Mouse (Mus musculus): ENCODE measurements around the gene Lmo4. TPM values are rescaled to one million over a fixed set of nuclear protein-coding genes. Genes with fewer than 3 reads are reported as not detected.

Gene Lmo4
- polyA plus RNA-seq (2012; ENCODE audit: insufficient read depth, insufficient read length, missing spikeins), result 56.3 and 75.0 TPM in 2 replicates

DNA sequence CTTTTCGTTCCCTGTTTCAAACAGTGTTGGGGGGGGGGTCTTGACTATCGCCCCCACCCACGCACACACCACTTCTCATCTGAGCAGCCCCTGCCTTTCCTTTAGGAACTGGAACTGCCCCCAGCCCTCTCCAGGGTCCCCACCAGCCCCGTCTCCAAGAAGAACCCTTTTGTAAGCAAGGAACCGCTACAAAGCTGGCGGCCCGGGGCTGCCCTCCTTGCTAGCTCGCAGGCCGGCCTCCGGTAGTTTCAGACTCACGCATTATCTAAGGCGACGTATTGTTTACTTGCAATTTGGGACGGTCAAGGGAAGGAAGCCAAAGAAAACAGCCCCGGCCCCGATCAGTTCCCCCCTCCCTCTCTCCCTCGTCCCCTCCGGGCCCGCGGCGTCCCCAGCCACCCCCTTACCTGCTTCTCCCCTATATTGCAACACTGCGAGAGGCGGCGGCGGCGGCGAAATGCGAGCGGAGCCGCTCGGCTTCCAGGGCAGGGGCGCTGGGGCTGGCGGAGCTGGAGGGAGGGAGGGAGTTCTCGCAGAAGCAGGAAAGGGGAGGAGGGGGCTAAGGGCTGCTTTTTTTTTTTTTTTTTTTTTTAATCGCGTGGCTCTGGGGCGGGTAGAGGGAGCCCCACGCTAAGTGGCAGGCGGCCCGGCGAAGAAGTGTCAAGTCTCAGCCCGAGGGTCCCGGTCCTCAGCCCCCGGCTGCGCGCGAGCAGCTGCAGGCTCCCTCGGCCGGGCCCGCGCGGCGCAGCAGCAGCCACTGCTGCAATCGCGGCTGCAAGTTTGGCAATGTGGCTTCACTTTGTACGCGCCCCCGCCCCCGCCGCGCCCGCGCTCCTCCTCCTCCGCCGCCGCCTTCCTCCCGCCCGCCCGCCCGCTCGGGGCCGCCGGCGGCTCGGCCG, at the start of gene Lmo4:
Lmo4 (minus strand) TSS at position 808 of the 899 bp plus-strand sequence.
- Histone ChIP-seq H3K4me1 (ENCODE audit: control insufficient read depth, insufficient read depth, insufficient read length, low read length) (0 out of 2 replicates have a peak, but pooled peaks cover 2% of the 10 kb centered on the region), H3K27ac (replicated peaks; ENCODE audit: low read depth, low read length) (peak within 1 kb of the TSS; percentile 70), H3K4me3 (ENCODE audit: insufficient read depth, low read depth, low read length) (peak within 1 kb of the TSS; percentile 88)

DNA sequence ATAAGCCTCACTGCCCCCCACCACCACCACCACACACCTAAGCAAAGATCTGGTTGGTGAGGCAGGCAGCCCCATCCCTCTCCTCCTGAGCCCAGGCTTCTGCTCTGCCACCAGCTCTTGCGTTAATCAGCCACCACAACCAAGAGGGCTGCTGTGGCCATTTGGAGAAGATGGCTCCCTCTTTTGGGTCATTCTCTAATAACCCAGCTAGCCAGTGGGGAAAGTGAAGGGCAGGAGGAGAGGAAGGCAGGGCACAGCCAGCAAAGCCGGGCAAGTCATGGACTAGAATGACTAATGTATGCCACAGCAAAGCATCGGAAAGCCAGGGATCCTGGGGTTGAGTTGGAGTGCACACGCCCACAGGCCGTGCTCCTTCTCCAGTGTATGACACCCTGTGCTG, 49.3 kb upstream of the Lmo4 start:
- no peak overlapping the region for H3K27ac ChIP-seq (replicated peaks; ENCODE audit: low read depth, low read length)
- H3K4me3 ChIP-seq (ENCODE audit: insufficient read depth, low read depth, low read length), result no peak overlapping the region
- peaks cover 2% of the 10 kb centered on the region; the same call in 1 of the 2 replicates for H3K4me1 ChIP-seq (ENCODE audit: control insufficient read depth, insufficient read depth, insufficient read length, low read length)

DNA sequence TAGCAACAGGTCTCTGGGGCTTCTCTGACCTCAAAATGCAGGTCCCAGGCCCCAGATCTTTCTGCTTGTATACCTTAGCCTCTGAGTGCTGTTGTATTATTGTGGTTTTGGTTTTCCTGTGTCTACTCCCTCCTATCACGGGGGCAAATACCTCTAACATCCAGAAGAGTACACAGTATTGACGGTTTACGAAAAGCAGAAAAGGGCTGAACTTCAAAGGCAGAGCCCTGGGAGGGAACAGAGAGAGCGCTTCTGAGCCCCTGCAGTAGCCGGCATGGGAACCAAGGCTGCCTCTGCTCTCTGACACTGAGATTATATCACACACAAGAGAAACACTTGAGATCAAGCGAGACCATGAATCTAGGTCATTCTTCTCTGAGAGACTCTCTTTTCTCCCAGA, 48.0 kb upstream of the Lmo4 start:
- Histone ChIP-seq H3K4me3 (ENCODE audit: insufficient read depth, low read depth, low read length) (no peak overlapping the region), H3K4me1 (ENCODE audit: control insufficient read depth, insufficient read depth, insufficient read length, low read length) (peaks cover 2% of the 10 kb centered on the region; the same call in 1 of the 2 replicates), H3K27ac (replicated peaks; ENCODE audit: low read depth, low read length) (no peak overlapping the region)

DNA sequence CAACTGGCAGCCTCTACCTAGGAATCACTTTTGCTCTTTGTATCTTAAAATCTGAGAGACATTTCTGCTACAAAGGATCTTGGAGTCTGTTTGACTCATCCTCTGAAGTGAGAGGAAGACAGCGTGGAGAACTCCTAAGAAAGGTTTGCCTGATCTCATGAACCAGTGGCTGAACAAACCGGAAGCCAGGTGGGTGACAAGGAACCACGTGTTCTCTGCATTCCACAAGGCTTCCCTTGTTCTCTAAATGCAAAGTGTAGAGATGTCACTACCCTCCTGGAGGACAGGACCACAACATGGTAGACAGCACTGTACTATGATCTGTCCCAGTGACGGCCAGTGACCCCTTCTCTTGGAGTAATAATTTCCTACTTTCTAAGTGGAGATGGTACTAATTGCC, 47.1 kb upstream of the Lmo4 start:
- H3K4me3 ChIP-seq (ENCODE audit: insufficient read depth, low read depth, low read length), result no peak overlapping the region
- H3K4me1 ChIP-seq (ENCODE audit: control insufficient read depth, insufficient read depth, insufficient read length, low read length), result no peaks in the 10 kb centered on the region; the same call in 1 of the 2 replicates
- no peak overlapping the region for H3K27ac ChIP-seq (replicated peaks; ENCODE audit: low read depth, low read length)

DNA sequence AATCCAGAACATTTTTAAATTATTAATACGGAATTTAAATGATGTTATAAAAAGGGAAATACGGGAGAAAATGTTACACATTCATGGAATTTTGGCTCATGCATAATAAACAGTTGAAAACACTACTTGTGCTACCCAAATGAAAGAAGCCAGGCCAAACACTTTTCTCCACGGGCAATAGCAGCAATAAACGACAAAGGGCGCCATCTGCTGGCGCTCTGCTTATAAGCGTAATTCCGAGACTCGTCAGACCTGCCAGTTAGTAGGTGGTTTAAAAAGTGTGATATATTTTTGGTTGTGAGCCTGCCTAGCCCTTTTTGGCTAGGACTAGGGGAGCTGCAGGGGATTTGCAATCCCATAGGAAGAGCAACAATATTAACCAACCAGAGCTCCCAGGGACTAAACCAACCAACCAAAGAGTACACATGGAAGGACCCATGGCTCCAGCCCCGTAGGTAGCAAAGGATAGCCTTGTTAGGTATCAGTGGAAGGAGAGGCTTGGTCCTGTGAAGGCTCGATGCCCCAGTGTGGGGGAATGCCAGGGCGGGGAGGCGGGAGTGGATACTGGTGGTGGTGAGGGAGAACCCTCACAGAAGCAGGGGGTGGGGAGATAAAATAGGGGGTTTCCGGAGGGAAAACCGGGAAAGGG, 37.1 kb upstream of the Lmo4 start:
- Histone ChIP-seq H3K27ac (replicated peaks; ENCODE audit: low read depth, low read length) (no peak overlapping the region), H3K4me1 (ENCODE audit: control insufficient read depth, insufficient read depth, insufficient read length, low read length) (no peaks in the 10 kb centered on the region), H3K4me3 (ENCODE audit: insufficient read depth, low read depth, low read length) (no peak overlapping the region)

DNA sequence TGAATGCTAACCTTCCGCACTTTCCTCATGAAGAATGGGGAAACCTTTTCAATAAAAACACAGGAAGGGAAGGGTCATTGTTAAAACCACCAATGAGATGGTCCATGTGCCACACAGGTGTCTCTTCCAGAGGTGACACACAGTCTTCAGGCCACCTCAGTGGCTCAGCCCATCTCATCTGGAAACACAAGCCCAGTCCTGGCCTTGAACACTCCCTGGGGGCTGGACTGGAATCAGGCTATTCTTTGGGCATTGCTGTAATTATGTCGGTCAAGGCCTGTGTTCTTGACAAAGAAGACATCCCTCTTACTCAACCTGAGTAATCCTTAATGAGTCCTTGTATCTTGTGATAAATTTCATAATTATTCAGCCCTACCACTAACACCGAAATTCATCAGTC, 36.1 kb upstream of the Lmo4 start:
- no peaks in the 10 kb centered on the region for H3K4me1 ChIP-seq (ENCODE audit: control insufficient read depth, insufficient read depth, insufficient read length, low read length)

DNA sequence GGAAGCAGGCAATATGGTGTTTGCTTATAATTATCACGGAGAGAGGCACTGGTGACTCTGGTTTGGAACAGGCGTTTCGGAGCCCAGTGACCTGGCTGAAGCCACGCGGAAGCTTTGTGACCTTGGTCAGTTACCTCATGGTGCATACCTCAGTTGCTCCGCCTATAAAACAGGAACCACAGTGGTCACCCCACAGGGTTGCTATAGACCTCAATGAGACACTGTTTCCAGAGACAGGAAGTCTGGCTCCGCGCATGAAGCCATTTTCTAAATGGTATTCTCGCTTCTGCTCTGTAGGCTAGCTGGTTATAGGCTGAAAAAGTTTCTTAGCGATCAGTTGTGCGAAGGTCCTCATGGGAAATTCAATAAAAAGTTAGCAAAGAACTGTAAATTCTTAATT, 33.5 kb upstream of the Lmo4 start:
- Histone ChIP-seq H3K27ac (replicated peaks; ENCODE audit: low read depth, low read length) (no peak overlapping the region), H3K4me3 (ENCODE audit: insufficient read depth, low read depth, low read length) (no peak overlapping the region)

More for the DNA sequence above, 36.1 kb upstream of the Lmo4 start:
- Histone ChIP-seq H3K27ac (replicated peaks; ENCODE audit: low read depth, low read length) (no peak overlapping the region), H3K4me3 (ENCODE audit: insufficient read depth, low read depth, low read length) (no peak overlapping the region)

DNA sequence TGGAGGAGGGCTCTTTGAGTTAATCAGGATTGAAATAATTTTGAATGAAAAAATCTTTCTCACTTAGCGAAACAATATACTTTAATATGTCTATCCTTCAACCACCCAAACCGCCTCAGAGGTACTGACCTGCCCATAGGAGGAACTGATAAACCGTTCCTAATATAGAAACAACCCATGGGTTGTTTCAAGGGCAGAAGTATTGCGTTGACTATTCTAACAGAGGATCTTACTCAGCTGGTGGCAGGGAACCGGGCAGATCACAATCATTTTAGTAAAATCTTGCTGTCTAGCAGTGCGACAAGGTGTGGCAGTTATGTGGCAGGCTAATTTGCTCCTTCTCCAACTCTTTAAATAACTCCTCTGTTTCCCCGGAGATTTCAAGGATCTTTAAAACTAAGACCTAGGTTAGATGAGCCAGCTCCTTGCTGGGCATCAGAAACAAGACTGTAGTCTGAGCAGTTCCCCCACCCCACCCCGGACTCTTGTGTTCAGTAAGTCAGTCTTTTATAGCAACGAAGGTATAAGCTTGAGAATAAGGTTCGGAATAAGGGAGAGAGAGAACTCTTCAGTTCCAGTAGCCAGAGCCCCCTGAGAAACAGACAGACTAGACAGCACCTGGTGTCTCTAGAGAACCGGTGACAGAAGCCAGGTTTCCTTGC, 27.5 kb upstream of the Lmo4 start:
- H3K27ac ChIP-seq (replicated peaks; ENCODE audit: low read depth, low read length), result no peak overlapping the region
- H3K4me3 ChIP-seq (ENCODE audit: insufficient read depth, low read depth, low read length), result no peak overlapping the region
- H3K4me1 ChIP-seq (ENCODE audit: control insufficient read depth, insufficient read depth, insufficient read length, low read length), result no peaks in the 10 kb centered on the region

More for the DNA sequence above, 33.5 kb upstream of the Lmo4 start:
- H3K4me1 ChIP-seq (ENCODE audit: control insufficient read depth, insufficient read depth, insufficient read length, low read length), result no peaks in the 10 kb centered on the region

DNA sequence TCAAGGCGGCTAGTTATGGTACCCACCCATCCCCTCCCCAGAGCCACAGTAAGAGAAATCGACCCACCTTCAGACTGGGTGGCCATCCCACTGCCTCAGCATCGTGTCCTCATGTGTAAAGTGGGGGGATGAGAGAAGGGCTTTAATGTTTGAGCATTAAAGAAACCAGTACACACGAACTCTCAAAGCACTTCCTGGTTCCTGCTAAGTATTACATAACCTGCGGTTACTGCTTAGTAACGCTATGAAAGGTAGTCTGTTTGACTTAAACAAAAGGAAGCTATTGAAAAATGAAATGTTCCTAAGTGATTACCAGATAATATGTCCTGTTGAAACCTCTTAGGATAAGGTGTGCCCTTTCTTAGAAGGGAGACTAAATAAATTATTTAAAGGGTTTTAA, 26.9 kb upstream of the Lmo4 start:
- H3K4me1 ChIP-seq (ENCODE audit: control insufficient read depth, insufficient read depth, insufficient read length, low read length), result no peaks in the 10 kb centered on the region
- H3K4me3 ChIP-seq (ENCODE audit: insufficient read depth, low read depth, low read length), result no peak overlapping the region

DNA sequence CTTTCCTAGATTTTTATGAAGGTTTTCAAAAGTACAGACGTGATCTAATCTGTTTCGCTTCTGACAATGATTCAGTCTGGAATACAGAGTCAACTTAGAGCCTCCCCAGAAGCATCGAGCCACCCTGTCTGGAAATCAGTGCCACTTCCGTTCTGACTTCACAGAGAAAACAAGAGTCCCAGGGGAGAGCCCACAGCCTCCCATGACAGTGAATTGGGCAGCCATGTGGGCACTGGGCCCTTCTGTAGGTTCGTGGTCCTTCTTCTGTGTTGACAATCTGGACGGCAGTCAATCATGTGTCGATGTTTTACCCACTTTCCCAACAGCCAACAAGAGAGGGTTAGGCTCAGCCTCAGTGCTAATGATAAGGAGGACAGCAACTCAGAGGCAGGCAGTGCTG, 26.4 kb upstream of the Lmo4 start:
- Histone ChIP-seq H3K4me1 (ENCODE audit: control insufficient read depth, insufficient read depth, insufficient read length, low read length) (no peaks in the 10 kb centered on the region), H3K4me3 (ENCODE audit: insufficient read depth, low read depth, low read length) (no peak overlapping the region), H3K27ac (replicated peaks; ENCODE audit: low read depth, low read length) (no peak overlapping the region)

More for the DNA sequence above, 26.9 kb upstream of the Lmo4 start:
- no peak overlapping the region for H3K27ac ChIP-seq (replicated peaks; ENCODE audit: low read depth, low read length)

DNA sequence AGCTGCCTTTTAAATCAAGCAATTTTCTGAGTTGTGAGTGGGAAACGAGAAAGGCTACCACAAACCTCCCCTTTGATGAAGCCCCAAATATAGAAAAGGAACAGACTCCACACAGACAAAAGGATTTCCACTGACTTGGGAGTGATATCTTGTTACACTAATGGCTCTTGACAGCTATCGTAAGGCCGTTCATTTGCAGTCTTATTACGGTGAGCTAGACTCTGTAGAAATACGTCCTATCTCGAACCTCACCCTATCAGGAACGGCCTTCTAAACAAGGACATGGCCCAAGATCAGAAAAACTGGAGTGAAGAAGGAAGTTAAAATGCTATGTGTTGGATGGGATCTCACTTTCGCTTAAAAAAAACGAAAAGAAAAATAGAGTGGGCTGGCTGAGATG, 25.0 kb upstream of the Lmo4 start:
- no peak overlapping the region for H3K4me3 ChIP-seq (ENCODE audit: insufficient read depth, low read depth, low read length)
- no peak overlapping the region for H3K27ac ChIP-seq (replicated peaks; ENCODE audit: low read depth, low read length)
- no peaks in the 10 kb centered on the region for H3K4me1 ChIP-seq (ENCODE audit: control insufficient read depth, insufficient read depth, insufficient read length, low read length)

DNA sequence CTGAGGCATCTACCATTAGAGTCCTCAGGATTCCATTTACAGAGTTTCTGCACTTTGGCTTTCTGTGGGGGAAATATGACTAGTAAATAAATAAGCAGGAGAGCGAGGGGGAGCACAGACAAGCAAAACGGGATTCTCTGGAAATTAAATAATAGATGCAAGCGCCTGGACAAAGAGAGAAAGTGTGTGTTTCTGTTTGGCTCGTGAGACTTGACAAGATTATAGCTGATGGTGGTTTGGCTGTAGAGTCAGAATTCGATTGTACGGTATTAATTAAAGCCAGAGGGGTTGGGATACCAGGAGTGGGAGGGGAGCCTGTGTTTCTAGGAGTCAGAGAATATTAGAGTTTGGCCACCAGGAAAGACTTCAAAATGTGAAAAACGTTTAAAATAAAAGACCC, 24.3 kb upstream of the Lmo4 start:
- Histone ChIP-seq H3K4me3 (ENCODE audit: insufficient read depth, low read depth, low read length) (no peak overlapping the region), H3K27ac (replicated peaks; ENCODE audit: low read depth, low read length) (no peak overlapping the region), H3K4me1 (ENCODE audit: control insufficient read depth, insufficient read depth, insufficient read length, low read length) (no peaks in the 10 kb centered on the region)

DNA sequence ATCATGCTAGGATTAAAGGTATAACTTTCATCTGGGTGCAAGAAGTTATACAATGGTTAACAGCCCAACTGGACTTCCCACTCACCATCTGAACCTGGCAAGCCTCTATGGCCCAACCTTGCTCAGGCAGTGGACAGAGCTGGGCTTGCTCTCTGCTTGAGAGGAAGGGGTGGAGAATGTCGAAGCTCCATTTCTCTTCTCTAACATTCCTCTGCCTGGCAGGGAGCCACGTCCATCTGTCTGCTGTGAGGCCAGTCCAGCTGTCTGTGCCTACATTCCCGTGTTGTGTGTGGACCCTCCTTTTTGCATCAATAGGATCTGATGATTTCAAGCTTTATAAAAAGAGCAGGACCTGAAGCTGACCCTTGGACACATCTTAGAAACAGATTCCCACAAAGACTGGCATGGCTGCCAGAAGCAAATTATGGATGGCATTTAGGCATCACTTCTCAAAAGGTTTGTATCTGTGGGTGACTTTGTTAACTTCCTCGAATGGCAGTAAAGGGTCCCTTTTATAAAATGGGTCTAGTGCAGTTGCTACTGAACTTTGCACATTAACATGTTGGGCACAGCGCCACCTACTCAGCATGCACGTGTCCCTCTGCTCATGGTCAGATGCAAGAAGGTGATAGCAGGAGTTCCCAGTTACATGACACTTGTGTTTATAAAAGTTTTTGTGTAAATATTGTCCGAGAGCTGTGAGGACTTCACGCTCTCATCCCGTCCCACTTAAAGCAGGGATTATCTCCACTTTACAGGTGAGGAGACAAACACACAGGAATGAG, 20.6 kb upstream of the Lmo4 start:
- Histone ChIP-seq H3K27ac (replicated peaks; ENCODE audit: low read depth, low read length) (no peak overlapping the region), H3K4me3 (ENCODE audit: insufficient read depth, low read depth, low read length) (no peak overlapping the region), H3K4me1 (ENCODE audit: control insufficient read depth, insufficient read depth, insufficient read length, low read length) (no peaks in the 10 kb centered on the region)

DNA sequence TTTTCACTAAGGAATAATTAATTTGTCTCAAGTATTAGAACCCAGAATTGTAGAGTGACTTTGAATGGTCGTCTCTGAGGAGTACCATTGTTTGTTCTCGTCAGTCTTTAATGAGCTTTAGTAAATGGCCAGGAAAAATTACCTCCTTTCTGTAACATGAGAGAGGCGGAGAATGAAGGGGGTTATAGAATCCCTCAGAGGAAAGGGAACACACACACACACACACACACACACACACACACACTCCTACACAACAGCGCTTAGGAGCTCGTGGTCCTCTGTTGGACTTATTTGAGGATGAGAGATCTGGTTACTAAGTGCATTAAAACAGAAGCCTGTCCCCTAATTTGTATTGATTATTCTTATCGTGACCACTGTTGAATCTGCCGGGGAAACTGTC, 19.6 kb upstream of the Lmo4 start:
- Histone ChIP-seq H3K4me1 (ENCODE audit: control insufficient read depth, insufficient read depth, insufficient read length, low read length) (no peaks in the 10 kb centered on the region), H3K4me3 (ENCODE audit: insufficient read depth, low read depth, low read length) (no peak overlapping the region), H3K27ac (replicated peaks; ENCODE audit: low read depth, low read length) (no peak overlapping the region)

All from brown adipose tissue, adult 24 weeks (tissue).